Mouse (Mus musculus) adrenal gland, postnatal 4 days (tissue): Measurements from ENCODE around the gene Tulp1. TPM values are rescaled to one million over a fixed set of nuclear protein-coding genes. Genes with fewer than 3 reads are reported as not detected.
A peak's percentile ranks its signal among the peaks of the same experiment; 100 is the strongest.
"Not testable (repeated sequence)": the region's sequence is repeated elsewhere in the genome, so short reads cannot be mapped to it uniquely, and the experiment has no call there.

Source experiments
- DNase-seq, 2 experiments: peaks; one replicate each; pipeline ENCODE4 v3.0.0; 2021 to 2022; ENCODE audit warnings: low spot score in 2 of 2, mixed read lengths in 2 of 2
- long read RNA-seq, 2 experiments: library from polyadenylated mRNA; stranded (forward); transcript quantifications; one replicate each; pipeline ENCODE4 v2.0.0; 2021
- total RNA-seq, 2 experiments: library from RNA; stranded (reverse); gene quantifications; 2 replicates each; pipeline ENCODE4 v1.2.3; 2021

Tulp1 gene
- 1 to 10 TPM in 1 of 2 experiments, under 1 TPM in 1; 0.62 to 1.5 TPM for total RNA-seq
- long read RNA-seq, experiment 1, partial matches to known transcripts = 0 of 1 reads
- long read RNA-seq, experiment 1, other reads (novel, unspliced or antisense) = 1 of 1 reads
- long read RNA-seq, experiment 2, partial matches to known transcripts = 1 of 4 reads
- long read RNA-seq, experiment 2, other reads (novel, unspliced or antisense) = 3 of 4 reads

- no peak for DNase-seq
Observed at GRCm38 (mm10) chr17:28365122-28365521, at the start of gene Tulp1. TSS of gene Tulp1 (minus strand) at chr17:28365222.

- DNase-seq = no peak
Observed at GRCm38 (mm10) chr17:28411381-28411960, 46.4 kb upstream of the Tulp1 start.

GRCm38 (mm10) chr17:28410731-28411130 is 45.7 kb upstream of the Tulp1 start:
- no peak for DNase-seq

GRCm38 (mm10) chr17:28408251-28408918 is 43.4 kb upstream of the Tulp1 start:
- no peak for DNase-seq

GRCm38 (mm10) chr17:28407418-28408250 is 42.6 kb upstream of the Tulp1 start:
- peak; percentile 40 to 72 for DNase-seq

GRCm38 (mm10) chr17:28406471-28406870 is 41.4 kb upstream of the Tulp1 start:
- DNase-seq = no peak

GRCm38 (mm10) chr17:28404745-28405144 is 39.7 kb upstream of the Tulp1 start:
- DNase-seq = not testable (repeated sequence)

GRCm38 (mm10) chr17:28404301-28404700 is 39.3 kb upstream of the Tulp1 start:
- no peak for DNase-seq

GRCm38 (mm10) chr17:28394994-28395393 is 30.0 kb upstream of the Tulp1 start:
- DNase-seq = no peak

GRCm38 (mm10) chr17:28394051-28394765 is 29.2 kb upstream of the Tulp1 start:
- DNase-seq = no peak

- no peak for DNase-seq
Observed at GRCm38 (mm10) chr17:28391568-28392432, 26.8 kb upstream of the Tulp1 start.

- no peak for DNase-seq
Observed at GRCm38 (mm10) chr17:28388534-28388933, 23.5 kb upstream of the Tulp1 start.

GRCm38 (mm10) chr17:28386150-28386905 is 21.3 kb upstream of the Tulp1 start:
- peak; percentile 64 to 67 for DNase-seq

GRCm38 (mm10) chr17:28384298-28384697 is 19.3 kb upstream of the Tulp1 start:
- DNase-seq = no peak

- DNase-seq = no peak
Observed at GRCm38 (mm10) chr17:28380255-28380654, 15.2 kb upstream of the Tulp1 start.

- DNase-seq = no peak
Observed at GRCm38 (mm10) chr17:28375592-28376061, 10.6 kb upstream of the Tulp1 start.

- DNase-seq = no peak
Observed at GRCm38 (mm10) chr17:28374494-28374893, 9.5 kb upstream of the Tulp1 start.

- peak in 1 of 2 experiments; percentile 37 for DNase-seq
Observed at GRCm38 (mm10) chr17:28373821-28374220, 8.8 kb upstream of the Tulp1 start.

- DNase-seq = no peak
Observed at GRCm38 (mm10) chr17:28371941-28372340, 6.9 kb upstream of the Tulp1 start.
